Mouse (Mus musculus) heart, embryonic 14.5 days (tissue): ENCODE measurements around the gene Rab17. TPM values are rescaled to one million over a fixed set of nuclear protein-coding genes. Genes with fewer than 3 reads are reported as not detected.

Experiments used
- ATAC-seq: fragments of 200-750 bp; cut with Nextera tagmentation; 2 replicates; pipeline ENCODE4 v1.8.0; 2017; ENCODE audit warnings: low read depth, moderate TSS enrichment; ENCODE audit not compliant: insufficient number of reproducible peaks, insufficient read depth, low FRiP score
- H3K27ac ChIP-seq, 2 experiments: fragments of 200-500 bp in 1 of 2; fragments of 300-500 bp in 1 of 2; sonication (generic) in 1 of 2; replicated peaks in 1 of 2; 2 replicates each; pipeline ENCODE4 v1.5.1; 2012 to 2014; ENCODE audit warnings: low read depth in 2 of 2, low read length in 2 of 2, control low read depth in 1 of 2, mild to moderate bottlenecking in 1 of 2, mixed read lengths in 1 of 2; ENCODE audit not compliant: control insufficient read depth in 1 of 2, insufficient read depth in 1 of 2
- H3K27me3 ChIP-seq: fragments of 300-500 bp; sonication (generic); 2 replicates; pipeline ENCODE4 v1.6.1; 2014; ENCODE audit warnings: mild to moderate bottlenecking, low read length, control low read depth; ENCODE audit not compliant: control insufficient read depth, insufficient read depth
- H3K36me3 ChIP-seq: fragments of 300-500 bp; sonication (generic); 2 replicates; pipeline ENCODE4 v1.6.1; 2014; ENCODE audit warnings: mild to moderate bottlenecking, control low read depth, low read length, mixed read lengths; ENCODE audit not compliant: control insufficient read depth, insufficient read depth
- H3K4me1 ChIP-seq, 2 experiments: fragments of 200-500 bp in 1 of 2; fragments of 300-500 bp in 1 of 2; sonication (generic) in 1 of 2; 2 replicates each; pipeline ENCODE4 v1.6.1; 2012 to 2014; ENCODE audit warnings: low read length in 2 of 2, control low read depth in 1 of 2, mixed read lengths in 1 of 2; ENCODE audit not compliant: control insufficient read depth in 2 of 2, insufficient read depth in 2 of 2
- H3K4me2 ChIP-seq: fragments of 300-500 bp; sonication (generic); 2 replicates; pipeline ENCODE4 v1.6.1; 2014; ENCODE audit warnings: mild to moderate bottlenecking, low read length
- H3K4me3 ChIP-seq, 2 experiments: fragments of 200-500 bp in 1 of 2; fragments of 300-500 bp in 1 of 2; sonication (generic) in 1 of 2; 2 replicates each; pipeline ENCODE4 v1.5.1; 2012 to 2014; ENCODE audit warnings: low read length in 2 of 2, mild to moderate bottlenecking in 2 of 2, control low read depth in 1 of 2, low read depth in 1 of 2, moderate library complexity in 1 of 2; ENCODE audit not compliant: control insufficient read depth in 1 of 2, insufficient read depth in 1 of 2
- H3K9ac ChIP-seq: fragments of 300-500 bp; sonication (generic); 2 replicates; pipeline ENCODE4 v1.6.1; 2014; ENCODE audit warnings: mild to moderate bottlenecking, low read length
- H3K9me3 ChIP-seq: fragments of 300-500 bp; sonication (generic); 2 replicates; pipeline ENCODE4 v1.6.1; 2016; ENCODE audit warnings: low read length, control low read depth; ENCODE audit not compliant: control insufficient read depth
- WGBS: fragments of 180-500 bp; shearing (Covaris S2); extraction: QIAGEN DNeasy Blood & Tissue Kit; methylation state at CpG from one replicate; pipeline ENCODE4 v1.1.7; 2014; 5-methylcytosine and 5-hydroxymethylcytosine counted together
- polyA plus RNA-seq: library from polyadenylated mRNA; unstranded; fragments of >200 nt; fragmentation: Nextera tagmentation; extraction: Ambion mirVana; gene quantifications from 2 replicates; pipeline ENCODE4 v1.2.1, GENCODE M21; 2014

Gene Rab17
- polyA plus RNA-seq, 1 experiment from 2014 or later: 2.5 TPM

- peak overlapping the region; percentile 98 to 99 for H3K27ac ChIP-seq
- no peak overlapping the region for H3K4me3 ChIP-seq
- H3K27me3 ChIP-seq: no peaks in the 10 kb centered on the region
- H3K4me2 ChIP-seq: peak overlapping the region; percentile 70
- H3K9me3 ChIP-seq: no peaks in the 10 kb centered on the region
- WGBS: 61% methylated on average over 3 of the region's 3 CpGs
- H3K4me1 ChIP-seq: peaks cover 35 to 70% of the 10 kb centered on the region in 2 experiments
- H3K36me3 ChIP-seq: peaks cover 8% of the 10 kb centered on the region; the same call in 1 of the 2 replicates
- peak overlapping the region; percentile 100 for H3K9ac ChIP-seq
- ATAC-seq: no peak
Measured at GRCm38 (mm10) chr1:91001871-91002539, 32.5 kb upstream of the Rab17 start.

- no peak for ATAC-seq
- peak overlapping the region in 1 of 2 experiments; percentile 95; a peak in 3 of 4 replicates for H3K4me3 ChIP-seq
- 21% methylated on average over 3 of the region's 3 CpGs for WGBS
Measured at GRCm38 (mm10) chr1:91001101-91001500, 31.6 kb upstream of the Rab17 start.

DNA sequence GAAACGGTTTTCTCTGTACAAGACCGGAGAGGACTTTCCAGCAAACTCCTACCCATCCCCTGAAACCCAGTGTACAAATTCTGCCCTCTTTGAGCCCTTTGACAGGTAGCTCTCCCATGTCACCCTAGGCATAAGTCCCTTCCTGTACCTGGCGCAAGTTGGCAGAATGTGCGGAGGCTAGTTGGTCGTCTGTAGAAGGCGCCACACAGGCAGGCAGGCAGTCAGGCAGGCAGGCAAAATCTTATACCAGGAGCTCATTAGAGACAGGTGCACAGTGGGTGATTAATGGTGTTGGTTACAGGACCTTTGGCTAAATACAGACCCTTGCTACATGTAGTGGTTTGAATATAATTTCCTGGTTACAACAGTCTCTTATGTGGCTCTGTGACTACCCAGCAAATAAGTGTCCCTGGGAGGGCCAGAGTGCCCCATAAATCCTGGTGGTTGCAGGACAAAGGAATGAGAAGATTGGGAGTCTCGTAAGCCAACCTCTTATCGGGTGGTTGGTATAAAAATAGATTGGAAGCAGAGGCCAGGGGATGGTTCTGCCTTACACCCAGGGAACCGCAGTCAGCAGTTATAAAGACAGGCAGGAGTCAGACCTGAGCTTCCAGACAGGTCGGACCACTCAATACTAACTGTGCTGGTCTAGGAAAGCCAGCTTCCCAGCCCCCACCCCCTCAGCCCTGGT, 30.6 kb upstream of the Rab17 start:
- peak overlapping the region; percentile 70 for H3K4me2 ChIP-seq
- peak; percentile 48; the same call in 1 of the 2 replicates for ATAC-seq
- H3K36me3 ChIP-seq: peaks cover 8% of the 10 kb centered on the region; the same call in 1 of the 2 replicates
- 24% methylated on average over 10 of the region's 10 CpGs for WGBS
- no peaks in the 10 kb centered on the region for H3K27me3 ChIP-seq
- peak overlapping the region; percentile 98 to 99 for H3K27ac ChIP-seq
- H3K4me1 ChIP-seq: peaks cover 35 to 58% of the 10 kb centered on the region in 2 experiments
- H3K9ac ChIP-seq: peak overlapping the region; percentile 100
- 0 out of 2 replicates have a peak, but pooled peaks cover 3% of the 10 kb centered on the region for H3K9me3 ChIP-seq
- H3K4me3 ChIP-seq: peak overlapping the region; percentile 72 to 95

More at GRCm38 (mm10) chr1:91001101-91001500, 31.6 kb upstream of the Rab17 start:
- H3K4me2 ChIP-seq: peak overlapping the region; percentile 70
- peak overlapping the region; percentile 100 for H3K9ac ChIP-seq
- H3K9me3 ChIP-seq: no peaks in the 10 kb centered on the region
- peak overlapping the region; percentile 98 to 99 for H3K27ac ChIP-seq
- no peaks in the 10 kb centered on the region for H3K27me3 ChIP-seq
- peaks cover 35 to 65% of the 10 kb centered on the region in 2 experiments for H3K4me1 ChIP-seq
- H3K36me3 ChIP-seq: peaks cover 8% of the 10 kb centered on the region; the same call in 1 of the 2 replicates

DNA sequence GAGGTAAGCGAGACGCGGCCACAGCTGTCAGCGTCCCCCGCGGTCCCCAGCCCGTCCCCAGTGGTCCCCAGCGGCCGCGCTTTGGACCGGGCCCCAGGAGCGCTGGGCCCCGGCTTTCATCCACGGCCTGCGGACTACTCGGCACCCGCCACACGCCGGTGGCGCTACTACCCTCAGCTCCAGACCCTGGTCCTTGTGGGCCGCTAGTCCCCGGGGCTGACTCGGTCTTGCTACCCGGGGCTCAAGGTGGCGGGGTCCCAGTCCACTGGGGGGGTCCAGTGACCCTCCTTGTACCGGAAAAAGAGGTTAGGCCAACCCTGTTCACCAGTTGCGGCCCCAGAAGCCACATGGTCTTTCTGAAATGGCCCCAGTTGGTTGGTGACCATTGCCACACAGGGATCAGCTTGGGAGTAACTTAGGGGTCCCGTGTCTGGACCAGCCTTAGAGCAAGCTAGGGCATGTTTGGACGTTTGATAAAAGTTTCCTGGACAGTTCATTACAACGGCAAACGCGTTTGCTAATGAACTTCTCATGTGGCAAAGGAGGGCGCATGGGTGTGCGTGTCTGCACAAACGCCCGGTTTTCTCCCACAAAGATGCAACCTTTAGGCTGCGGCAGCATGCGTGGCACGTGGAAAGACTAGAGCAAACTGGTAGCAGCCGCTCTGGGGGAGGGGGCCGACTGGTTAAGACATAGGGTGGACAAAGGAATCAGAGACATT, 29.6 kb upstream of the Rab17 start:
- Histone ChIP-seq H3K36me3 (peaks cover 8% of the 10 kb centered on the region; the same call in 1 of the 2 replicates), H3K27ac (peak overlapping the region; percentile 98 to 99), H3K9ac (peak overlapping the region; percentile 100), H3K4me1 (peaks cover 35 to 51% of the 10 kb centered on the region in 2 experiments), H3K9me3 (0 out of 2 replicates have a peak, but pooled peaks cover 3% of the 10 kb centered on the region), H3K27me3 (no peaks in the 10 kb centered on the region), H3K4me2 (peak overlapping the region; percentile 70), H3K4me3 (peak overlapping the region; percentile 72 to 95)
- ATAC-seq: peak; percentile 31; the same call in 1 of the 2 replicates
- WGBS: 1% methylated on average over 36 of the region's 41 CpGs

DNA sequence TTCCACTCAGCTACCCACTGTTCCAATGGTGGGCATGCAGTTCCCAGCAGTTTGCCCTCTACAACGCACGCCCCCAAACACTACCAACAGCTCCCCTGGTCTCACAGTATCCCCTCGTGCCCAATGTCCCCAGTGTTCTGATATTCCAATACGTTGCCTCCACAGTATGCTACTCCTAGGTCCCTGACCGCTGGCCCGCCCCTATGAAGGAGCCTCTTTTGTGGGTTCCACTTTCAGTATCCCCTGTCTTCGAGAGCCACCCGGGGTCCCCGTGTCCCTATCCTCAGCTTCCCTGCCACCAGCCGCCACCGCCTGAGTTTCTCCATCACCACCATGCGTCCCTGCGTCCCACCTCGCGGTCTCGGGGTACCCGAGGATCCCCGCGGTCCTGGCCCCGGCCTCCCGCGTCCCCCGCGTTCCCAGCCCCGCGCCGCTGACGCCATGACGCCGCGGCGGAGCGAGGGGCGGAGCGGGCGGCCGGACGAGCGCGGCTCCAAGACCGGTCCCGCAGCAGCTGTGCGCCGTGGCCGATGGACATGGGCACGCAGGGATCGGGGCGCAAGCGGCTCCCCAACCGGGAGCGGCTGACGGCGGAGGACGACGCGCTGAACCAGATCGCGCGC, 28.9 kb upstream of the Rab17 start, which contains the start of gene Lrrfip1:
Gene Lrrfip1, plus strand, starts transcription at position 470 of the 623 bp plus-strand sequence.
- ATAC-seq: peak; percentile 54
- peak within 1 kb of the TSS; percentile 70 for H3K4me2 ChIP-seq
- H3K27me3 ChIP-seq: no peaks in the 10 kb centered on the region
- WGBS: 2% methylated on average over 53 of the region's 59 CpGs
- H3K27ac ChIP-seq: peak within 1 kb of the TSS; percentile 98 to 99
- peak within 1 kb of the TSS; percentile 72 to 95 for H3K4me3 ChIP-seq
- 0 out of 2 replicates have a peak, but pooled peaks cover 3% of the 10 kb centered on the region for H3K9me3 ChIP-seq
- H3K36me3 ChIP-seq: peaks cover 8% of the 10 kb centered on the region; the same call in 1 of the 2 replicates
- peak within 1 kb of the TSS; percentile 100 for H3K9ac ChIP-seq
- H3K4me1 ChIP-seq: peaks cover 31 to 44% of the 10 kb centered on the region in 2 experiments

- 76% methylated on average over 5 of the region's 5 CpGs for WGBS
- Histone ChIP-seq H3K27me3 (no peaks in the 10 kb centered on the region), H3K4me2 (peak overlapping the region; percentile 70), H3K27ac (peak overlapping the region in 1 of 2 experiments; percentile 99; a peak in 1 of 4 replicates), H3K36me3 (peaks cover 2% of the 10 kb centered on the region; the same call in 1 of the 2 replicates), H3K9ac (peak overlapping the region; percentile 100), H3K9me3 (0 out of 2 replicates have a peak, but pooled peaks cover 3% of the 10 kb centered on the region), H3K4me1 (peaks cover 24 to 37% of the 10 kb centered on the region in 2 experiments), H3K4me3 (peak overlapping the region in 1 of 2 experiments; percentile 95; a peak in 1 of 4 replicates)
- ATAC-seq: no peak
Measured at GRCm38 (mm10) chr1:90997641-90998040, 28.2 kb upstream of the Rab17 start.
